Comparison of ENCODE assay signal across 8 mouse cellular contexts in genomic region chr6:91473805-91474440, GRCm38 (mm10). TPM values are rescaled to one million over a fixed set of nuclear protein-coding genes. Genes with fewer than 3 reads are reported as not detected.
A peak's percentile ranks its signal among the peaks of the same experiment; 100 is the strongest.
DNase-seq lines count a peak whose midpoint lies in the region; ATAC-seq and TF ChIP-seq lines count a peak whose summit lies in the region.

No protein-coding gene starts in this region.

- peak; percentile 64 for ATAC-seq in forebrain, embryonic 12.5 days (ENCODE audit: low FRiP score)
- ATAC-seq in liver, embryonic 12.5 days: peak; percentile 25

- peak overlapping the region; percentile 20 for H3K9ac ChIP-seq in ES-Bruce4 (ENCODE audit: low read depth, poor library complexity, severe bottlenecking)
- peak overlapping the region; percentile 81 for H3K9ac ChIP-seq in forebrain, embryonic 12.5 days
- H3K9ac ChIP-seq in liver, embryonic 12.5 days: peak overlapping the region; percentile 84

- no peak for TF ChIP-seq CTCF in ES-Bruce4 (IDR thresholded peaks at IDR 0.05; ENCODE audit: low read depth, low read length)
- no peak for TF ChIP-seq CTCF in small intestine, adult 2 months (IDR thresholded peaks at IDR 0.05; ENCODE audit: extremely low read depth, insufficient read length, insufficient replicate concordance, low read depth, low read length)

- TF ChIP-seq EP300 in ES-Bruce4 (IDR thresholded peaks at IDR 0.05; ENCODE audit: insufficient read depth, low read depth, low read length): no peak

- H3K27me3 ChIP-seq in ES-Bruce4 (ENCODE audit: control insufficient read depth, insufficient read depth, low read length, poor library complexity, severe bottlenecking): no peaks in the 10 kb centered on the region
- no peaks in the 10 kb centered on the region for H3K27me3 ChIP-seq in forebrain, embryonic 12.5 days
- H3K27me3 ChIP-seq in liver, embryonic 12.5 days (replicated peaks): no peaks in the 10 kb centered on the region
- H3K27me3 ChIP-seq in small intestine, adult 2 months (ENCODE audit: control insufficient read depth, insufficient read depth, low read length): no peaks in the 10 kb centered on the region

- WGBS in forebrain, embryonic 12.5 days: under 1% methylated on average over 27 of the region's 27 CpGs
- WGBS in liver, embryonic 12.5 days (ENCODE audit: insufficient replicate concordance): under 1% methylated on average over 27 of the region's 27 CpGs
- 0% methylated on average over 27 of the region's 27 CpGs for WGBS in small intestine, adult 2 months

- intact Hi-C loops in left cerebral cortex, postnatal 10 days (cut with DNase I): no loop called here

- peak; percentile 38 for DNase-seq in embryo, embryonic 10 days (ENCODE audit: low spot score)
- no peak for DNase-seq in embryo, embryonic 10.5 days (ENCODE audit: low spot score)
- no peak for DNase-seq in left cerebral cortex, postnatal 10 days (ENCODE audit: extremely low spot score in 1 of 2, low spot score in 2 of 2)
- DNase-seq in gastrocnemius, postnatal 4 days (ENCODE audit: low spot score in 2 of 2): no peak

- H3K4me3 ChIP-seq in ES-Bruce4 (ENCODE audit: low read depth, low read length): peak overlapping the region; percentile 71
- peak overlapping the region; percentile 78 for H3K4me3 ChIP-seq in forebrain, embryonic 12.5 days (replicated peaks)
- H3K4me3 ChIP-seq in liver, embryonic 12.5 days: peak overlapping the region; percentile 85
- H3K4me3 ChIP-seq in small intestine, adult 2 months (ENCODE audit: low read depth, low read length): peak overlapping the region; percentile 80

- no peak overlapping the region for H3K27ac ChIP-seq in ES-Bruce4 (ENCODE audit: insufficient read depth, low read length)
- peak overlapping the region; percentile 50 for H3K27ac ChIP-seq in forebrain, embryonic 12.5 days
- peak overlapping the region; percentile 70 for H3K27ac ChIP-seq in liver, embryonic 12.5 days
- H3K27ac ChIP-seq in small intestine, adult 2 months (ENCODE audit: insufficient read depth, low read depth, low read length): peak overlapping the region; percentile 32

- no peaks in the 10 kb centered on the region; the same call in none of the 2 replicates for H3K36me3 ChIP-seq in ES-Bruce4 (ENCODE audit: control insufficient read depth, insufficient read depth, low read length, poor library complexity, severe bottlenecking)
- peaks cover 31% of the 10 kb centered on the region for H3K36me3 ChIP-seq in forebrain, embryonic 12.5 days (replicated peaks)
- H3K36me3 ChIP-seq in liver, embryonic 12.5 days: peaks cover 46% of the 10 kb centered on the region
- H3K36me3 ChIP-seq in small intestine, adult 2 months (ENCODE audit: control insufficient read depth, insufficient read depth, low read length): peaks cover 18% of the 10 kb centered on the region

- peaks cover 3% of the 10 kb centered on the region for H3K4me1 ChIP-seq in ES-Bruce4 (ENCODE audit: control insufficient read depth, insufficient read depth, low read length)
- peaks cover 32% of the 10 kb centered on the region for H3K4me1 ChIP-seq in forebrain, embryonic 12.5 days
- peaks cover 42% of the 10 kb centered on the region for H3K4me1 ChIP-seq in liver, embryonic 12.5 days
- H3K4me1 ChIP-seq in small intestine, adult 2 months (ENCODE audit: control insufficient read depth, insufficient read depth, insufficient read length, low read length): peaks cover 9% of the 10 kb centered on the region

- no peak for TF ChIP-seq POLR2A in ES-Bruce4 (IDR thresholded peaks at IDR 0.05; ENCODE audit: insufficient read depth, low read length)
- no peak for TF ChIP-seq POLR2A in small intestine, adult 2 months (IDR thresholded peaks at IDR 0.05; ENCODE audit: low read depth, low read length)

- no peaks in the 10 kb centered on the region for H3K9me3 ChIP-seq in ES-Bruce4 (replicated peaks; ENCODE audit: control insufficient read depth, insufficient read depth, low read length, poor library complexity, severe bottlenecking)
- H3K9me3 ChIP-seq in forebrain, embryonic 12.5 days: no peaks in the 10 kb centered on the region
- no peaks in the 10 kb centered on the region for H3K9me3 ChIP-seq in liver, embryonic 12.5 days (replicated peaks)

- H3K4me2 ChIP-seq in forebrain, embryonic 12.5 days: peak overlapping the region; percentile 89
- H3K4me2 ChIP-seq in liver, embryonic 12.5 days: peak overlapping the region; percentile 92

RNA-seq across cellular contexts. Expression of gene Tmem43, which starts 0.4 kb away (rescaled TPM):
- polyA plus RNA-seq in ES-Bruce4 (2011; ENCODE audit: insufficient read depth, insufficient read length, low read depth, missing spikeins): 49.2 and 55.3 TPM in 2 replicates
- polyA plus RNA-seq in forebrain, embryonic 12.5 days (2016; fragmentation: Nextera tagmentation; extraction: Ambion mirVana): 60.8 and 68.8 TPM in 2 replicates
- 17.3 and 18.2 TPM in 2 replicates for polyA plus RNA-seq in liver, embryonic 12.5 days (2016; fragmentation: Nextera tagmentation; extraction: Ambion mirVana)
- polyA plus RNA-seq in small intestine, adult 2 months (2012; rRNA removed): 12.6 and 38.8 TPM in 2 replicates
- 10 to 100 TPM; 26.5 to 30.9 TPM for total RNA-seq in left cerebral cortex, postnatal 10 days (2021)
- 10 to 100 TPM; 39.1 to 44.9 TPM for total RNA-seq in gastrocnemius, postnatal 4 days (2021)

RNA-seq across cellular contexts. Expression of gene Chchd4, which starts 0.6 kb away (rescaled TPM):
- 24.6 and 27.4 TPM in 2 replicates for polyA plus RNA-seq in ES-Bruce4 (2011; ENCODE audit: insufficient read depth, insufficient read length, low read depth, missing spikeins)
- polyA plus RNA-seq in forebrain, embryonic 12.5 days (2016; fragmentation: Nextera tagmentation; extraction: Ambion mirVana): 23.9 and 24.2 TPM in 2 replicates
- polyA plus RNA-seq in liver, embryonic 12.5 days (2016; fragmentation: Nextera tagmentation; extraction: Ambion mirVana): 26.5 and 31.5 TPM in 2 replicates
- 4.3 and 6.2 TPM in 2 replicates for polyA plus RNA-seq in small intestine, adult 2 months (2012; rRNA removed)
- total RNA-seq in left cerebral cortex, postnatal 10 days (2021): 10 to 100 TPM; 19.3 to 19.7 TPM
- total RNA-seq in gastrocnemius, postnatal 4 days (2021): 10 to 100 TPM; 11.3 to 11.8 TPM

RNA-seq across cellular contexts. Expression of gene Xpc, which starts 41.8 kb away (rescaled TPM):
- polyA plus RNA-seq in ES-Bruce4 (2011; ENCODE audit: insufficient read depth, insufficient read length, low read depth, missing spikeins): 15.4 and 16.5 TPM in 2 replicates
- 24.4 and 26.7 TPM in 2 replicates for polyA plus RNA-seq in forebrain, embryonic 12.5 days (2016; fragmentation: Nextera tagmentation; extraction: Ambion mirVana)
- polyA plus RNA-seq in liver, embryonic 12.5 days (2016; fragmentation: Nextera tagmentation; extraction: Ambion mirVana): 7.7 and 8.3 TPM in 2 replicates
- polyA plus RNA-seq in small intestine, adult 2 months (2012; rRNA removed): 1.7 and 4.2 TPM in 2 replicates
- 10 to 100 TPM in 1 of 2 experiments, 1 to 10 TPM in 1; 10.0 to 10.3 TPM for total RNA-seq in left cerebral cortex, postnatal 10 days (2021)
- total RNA-seq in gastrocnemius, postnatal 4 days (2021): 10 to 100 TPM in 1 of 2 experiments, 1 to 10 TPM in 1; 7.8 to 10.7 TPM

RNA-seq across cellular contexts. Expression of gene Lsm3, which starts 41.8 kb away (rescaled TPM):
- 188 and 207 TPM in 2 replicates for polyA plus RNA-seq in ES-Bruce4 (2011; ENCODE audit: insufficient read depth, insufficient read length, low read depth, missing spikeins)
- polyA plus RNA-seq in forebrain, embryonic 12.5 days (2016; fragmentation: Nextera tagmentation; extraction: Ambion mirVana): 264 and 276 TPM in 2 replicates
- polyA plus RNA-seq in liver, embryonic 12.5 days (2016; fragmentation: Nextera tagmentation; extraction: Ambion mirVana): 179 and 189 TPM in 2 replicates
- 7.7 and 12.5 TPM in 2 replicates for polyA plus RNA-seq in small intestine, adult 2 months (2012; rRNA removed)
- 10 to 100 TPM; 44.2 to 49.7 TPM for total RNA-seq in left cerebral cortex, postnatal 10 days (2021)
- total RNA-seq in gastrocnemius, postnatal 4 days (2021): 10 to 100 TPM; 64.6 to 68.3 TPM

Comparison
In these comparisons a context has a peak if more than half of its experiments do, and no peak if none do; other contexts are left out.
1. H3K9ac ChIP-seq: peak in every context shown above with its lines; median percentile 84 in liver, embryonic 12.5 days; 81 in forebrain, embryonic 12.5 days; 20 in ES-Bruce4.